Mouse (Mus musculus): ENCODE data around the gene Cpne6. TPM values are rescaled to one million over a fixed set of nuclear protein-coding genes. Genes with fewer than 3 reads are reported as not detected.

Cpne6 gene
- polyA plus RNA-seq, 1 experiment from 2014 or later = 10.3 TPM

DNA sequence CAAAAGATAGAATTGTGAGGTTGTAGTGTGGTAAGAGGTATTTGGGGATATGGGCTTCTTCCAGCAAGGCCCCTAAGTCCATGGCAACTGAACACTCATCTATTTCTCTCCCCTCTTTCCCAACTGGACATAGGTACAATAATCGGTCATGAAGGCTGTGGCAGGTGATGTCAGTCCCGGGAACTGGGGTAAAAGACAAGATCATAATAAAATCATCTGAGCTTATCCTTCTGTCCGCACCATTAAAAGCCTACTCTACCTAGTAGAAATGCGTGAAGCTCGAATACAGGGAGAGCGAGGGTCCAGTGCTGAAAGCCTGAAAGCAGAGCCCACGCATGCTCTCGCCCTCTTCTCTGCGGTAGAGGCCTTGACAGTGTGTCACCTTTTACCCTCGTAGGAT lies 30.6 kb upstream of the Cpne6 start:
- H3K4me2 ChIP-seq (replicated peaks) = peak overlapping the region; percentile 52; the same call in 1 of the 2 replicates
- H3K4me1 ChIP-seq = peaks cover 14% of the 10 kb centered on the region
- no peak overlapping the region for H3K9ac ChIP-seq (replicated peaks)
- no peak for ATAC-seq (replicated peaks)
- no peak overlapping the region for H3K4me3 ChIP-seq
- H3K27ac ChIP-seq (replicated peaks) = no peak overlapping the region
- H3K36me3 ChIP-seq = no peaks in the 10 kb centered on the region
- H3K27me3 ChIP-seq = no peaks in the 10 kb centered on the region
- H3K9me3 ChIP-seq = no peaks in the 10 kb centered on the region
- WGBS = 94% methylated on average over 10 of the region's 10 CpGs

- no peaks in the 10 kb centered on the region for H3K9me3 ChIP-seq
- H3K4me2 ChIP-seq (replicated peaks) = no peak overlapping the region
- H3K4me3 ChIP-seq = no peak overlapping the region
- H3K27me3 ChIP-seq = no peaks in the 10 kb centered on the region
- peaks cover 16% of the 10 kb centered on the region for H3K4me1 ChIP-seq
- H3K27ac ChIP-seq (replicated peaks) = peak overlapping the region; percentile 87
- H3K9ac ChIP-seq (replicated peaks) = no peak overlapping the region
- peak; percentile 92 for ATAC-seq (replicated peaks)
- WGBS = 32% methylated on average over 5 of the region's 5 CpGs
- no peaks in the 10 kb centered on the region for H3K36me3 ChIP-seq
Measured at GRCm38 (mm10) chr14:55484430-55485085, 25.7 kb upstream of the Cpne6 start.

GRCm38 (mm10) chr14:55486836-55487235 lies 23.4 kb upstream of the Cpne6 start:
- no peak for ATAC-seq (replicated peaks)
- H3K4me3 ChIP-seq = no peak overlapping the region
- H3K27ac ChIP-seq (replicated peaks) = no peak overlapping the region
- H3K4me2 ChIP-seq (replicated peaks) = no peak overlapping the region
- H3K27me3 ChIP-seq = no peaks in the 10 kb centered on the region
- no peaks in the 10 kb centered on the region for H3K36me3 ChIP-seq
- H3K9me3 ChIP-seq = no peaks in the 10 kb centered on the region
- H3K4me1 ChIP-seq = peaks cover 28% of the 10 kb centered on the region
- WGBS = 90% methylated on average over 8 of the region's 8 CpGs
- no peak overlapping the region for H3K9ac ChIP-seq (replicated peaks)

DNA sequence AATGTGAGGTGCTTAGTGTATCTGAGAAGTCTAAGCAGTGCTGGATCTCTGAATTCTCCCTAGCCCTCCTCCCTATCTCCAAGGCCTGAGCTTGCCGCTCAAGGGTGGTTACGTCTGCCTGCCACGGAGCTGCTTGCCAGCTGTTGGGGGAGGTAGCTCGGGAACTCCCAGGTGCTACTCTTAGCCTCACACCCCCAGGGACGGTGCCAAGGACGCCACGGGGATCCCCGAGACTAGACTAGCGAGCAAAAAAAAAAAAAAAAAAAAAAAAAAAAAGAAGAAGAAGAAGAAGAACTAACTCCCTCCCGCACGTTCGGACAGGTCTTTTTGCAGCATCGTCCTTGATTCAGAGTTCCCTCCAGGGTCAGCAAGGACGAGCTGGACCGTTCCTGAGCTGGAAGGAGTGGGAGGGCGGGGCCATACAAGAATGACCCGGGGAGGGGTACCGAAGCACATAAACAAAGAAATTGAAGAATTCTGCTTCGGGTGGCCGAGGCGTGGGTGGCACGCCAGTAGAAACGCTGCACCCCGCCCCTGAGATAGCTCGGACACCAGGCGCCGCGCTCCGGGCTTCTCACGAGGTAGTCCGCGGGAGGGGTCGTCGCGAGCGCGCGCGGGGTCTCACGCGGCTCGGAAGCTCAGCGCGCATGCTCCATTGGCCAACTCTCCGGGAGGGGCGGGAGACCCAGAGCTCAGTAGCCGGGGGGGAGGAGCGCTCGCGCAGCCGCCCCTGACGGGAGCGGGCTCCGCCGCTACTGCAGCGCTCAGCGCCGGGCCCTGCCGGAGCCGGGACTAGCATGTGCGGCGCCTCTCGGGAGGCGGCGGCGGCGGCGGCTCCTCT lies 19.7 kb upstream of the Cpne6 start, which contains the start of gene Carmil3:
Gene Carmil3, plus strand, starts transcription at position 291 of the 841 bp plus-strand sequence.
- Histone ChIP-seq H3K9ac (replicated peaks) (peak within 1 kb of the TSS; percentile 91), H3K4me3 (peak within 1 kb of the TSS; percentile 81), H3K27ac (replicated peaks) (peak within 1 kb of the TSS; percentile 96), H3K4me2 (replicated peaks) (peak within 1 kb of the TSS; percentile 60), H3K4me1 (peaks cover 33% of the 10 kb centered on the region), H3K9me3 (no peaks in the 10 kb centered on the region), H3K27me3 (no peaks in the 10 kb centered on the region), H3K36me3 (peaks cover 19% of the 10 kb centered on the region)
- WGBS = under 1% methylated on average over 67 of the region's 68 CpGs
- peak; percentile 90 for ATAC-seq (replicated peaks)

DNA sequence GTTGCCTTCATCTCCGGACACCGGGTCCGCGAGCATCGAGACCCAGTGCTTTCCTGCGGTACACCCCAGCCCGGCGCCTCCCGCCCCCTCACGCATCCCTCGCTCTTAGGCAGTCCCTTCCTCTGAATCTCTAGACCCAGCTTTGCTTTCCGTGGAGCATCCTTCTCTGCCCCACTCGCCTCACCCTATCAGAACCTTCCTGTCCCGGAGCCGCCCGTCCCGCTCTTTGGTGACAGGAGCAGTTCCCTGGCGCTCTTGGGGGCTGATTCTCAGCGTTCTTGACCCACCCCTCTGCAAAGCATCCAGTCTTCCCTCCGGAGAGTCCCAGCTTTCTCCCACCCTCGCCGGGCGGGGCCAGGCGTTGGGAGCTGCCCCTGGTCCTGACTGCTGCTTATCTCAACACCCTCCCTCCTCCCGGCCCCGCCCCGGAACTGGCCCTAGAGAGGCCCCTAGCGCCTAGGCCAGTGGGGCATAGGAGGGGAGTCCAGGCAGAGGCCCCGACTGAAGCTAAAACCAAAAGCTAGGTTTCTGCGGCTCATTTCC lies 18.9 kb upstream of the Cpne6 start:
- Histone ChIP-seq H3K36me3 (peaks cover 27% of the 10 kb centered on the region), H3K4me3 (peak overlapping the region; percentile 81), H3K9ac (replicated peaks) (peak overlapping the region; percentile 91), H3K4me1 (peaks cover 36% of the 10 kb centered on the region), H3K27ac (replicated peaks) (peak overlapping the region; percentile 96), H3K9me3 (no peaks in the 10 kb centered on the region), H3K4me2 (replicated peaks) (peak overlapping the region; percentile 60), H3K27me3 (no peaks in the 10 kb centered on the region)
- under 1% methylated on average over 27 of the region's 30 CpGs for WGBS
- peak; percentile 71 for ATAC-seq (replicated peaks)

GRCm38 (mm10) chr14:55492103-55492502 lies 18.1 kb upstream of the Cpne6 start:
- Histone ChIP-seq H3K27me3 (no peaks in the 10 kb centered on the region), H3K4me3 (peak overlapping the region; percentile 81), H3K4me2 (replicated peaks) (peak overlapping the region; percentile 60), H3K4me1 (peaks cover 36% of the 10 kb centered on the region), H3K9me3 (no peaks in the 10 kb centered on the region), H3K9ac (replicated peaks) (peak overlapping the region; percentile 91; the same call in 1 of the 2 replicates), H3K27ac (replicated peaks) (peak overlapping the region; percentile 96), H3K36me3 (peaks cover 32% of the 10 kb centered on the region)
- peak; percentile 15 for ATAC-seq (replicated peaks)
- 33% methylated on average over 3 of the region's 3 CpGs for WGBS

DNA sequence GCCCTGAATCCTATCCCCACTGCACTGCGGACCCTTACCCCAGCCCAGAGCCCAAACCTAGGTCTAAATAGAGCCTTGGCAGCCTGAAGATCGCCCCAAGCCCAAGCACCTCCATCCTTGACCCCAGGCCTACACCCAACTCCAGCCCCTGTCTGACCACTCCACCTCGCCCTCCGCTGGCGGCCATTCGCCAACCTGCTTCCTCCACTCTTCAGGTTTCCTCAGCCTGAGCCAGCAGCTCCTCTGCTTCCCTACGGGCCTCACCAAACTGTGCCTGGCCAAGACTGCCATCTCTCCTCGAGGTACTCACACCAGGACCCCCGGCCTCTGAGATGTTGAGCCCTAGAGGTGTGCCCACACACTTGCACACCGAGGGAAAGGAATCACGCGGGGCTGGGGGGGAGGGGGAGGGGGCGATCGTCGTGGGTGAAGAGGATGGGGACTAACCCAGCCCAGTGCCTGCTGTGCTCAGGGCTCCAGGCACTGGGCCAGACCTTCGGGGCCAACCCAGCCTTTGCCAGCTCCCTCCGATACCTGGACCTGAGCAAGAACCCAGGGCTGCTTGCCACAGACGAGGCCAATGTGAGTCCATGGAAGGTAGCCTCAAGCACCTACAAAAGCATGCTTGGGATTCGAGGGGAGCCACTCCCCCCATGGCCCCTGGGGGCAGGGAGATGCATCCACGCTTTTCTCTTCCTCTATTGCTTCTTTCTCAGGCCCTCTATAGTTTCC lies 14.6 kb upstream of the Cpne6 start:
- Histone ChIP-seq H3K4me1 (peaks cover 30% of the 10 kb centered on the region), H3K4me2 (replicated peaks) (no peak overlapping the region), H3K9ac (replicated peaks) (no peak overlapping the region), H3K36me3 (peaks cover 56% of the 10 kb centered on the region), H3K27ac (replicated peaks) (no peak overlapping the region), H3K9me3 (no peaks in the 10 kb centered on the region), H3K4me3 (no peak overlapping the region), H3K27me3 (no peaks in the 10 kb centered on the region)
- whole genome bisulfite sequencing = 75% methylated on average over 20 of the region's 20 CpGs
- no peak for ATAC-seq (replicated peaks)

GRCm38 (mm10) chr14:55496761-55497448 lies 13.3 kb upstream of the Cpne6 start:
- WGBS = 81% methylated on average over 16 of the region's 16 CpGs
- ATAC-seq (replicated peaks) = peak; percentile 8; the same call in 1 of the 2 replicates
- H3K36me3 ChIP-seq = peaks cover 67% of the 10 kb centered on the region

DNA sequence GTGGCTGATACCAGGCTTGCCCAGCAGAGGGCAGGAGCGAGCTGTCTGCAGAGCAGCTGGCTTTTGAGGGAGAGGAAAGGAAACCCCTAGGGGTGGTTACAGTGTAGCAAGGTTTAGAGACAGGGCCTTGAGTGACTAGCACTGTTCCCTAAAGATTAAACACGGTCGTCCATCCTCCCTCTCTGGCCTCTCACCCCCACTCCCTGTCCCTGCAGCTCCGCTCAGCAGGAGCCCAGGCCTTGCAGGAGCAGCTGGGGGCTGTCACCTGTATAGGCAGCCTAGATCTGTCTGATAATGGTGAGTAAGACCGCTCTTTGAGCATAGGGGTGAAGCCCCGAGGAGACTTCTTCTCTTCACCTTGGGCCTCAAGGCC lies 12.8 kb upstream of the Cpne6 start:
- WGBS = 41% methylated on average over 6 of the region's 6 CpGs
- peaks cover 21% of the 10 kb centered on the region for H3K4me1 ChIP-seq
- H3K4me3 ChIP-seq = no peak overlapping the region
- no peak overlapping the region for H3K4me2 ChIP-seq (replicated peaks)
- 0 out of 2 replicates have a peak overlapping the region, but pooled peaks have one; percentile 29 for H3K9ac ChIP-seq (replicated peaks)
- H3K9me3 ChIP-seq = no peaks in the 10 kb centered on the region
- H3K27ac ChIP-seq (replicated peaks) = no peak overlapping the region
- peaks cover 71% of the 10 kb centered on the region for H3K36me3 ChIP-seq
- ATAC-seq (replicated peaks) = peak; percentile 43
- H3K27me3 ChIP-seq = no peaks in the 10 kb centered on the region

More at GRCm38 (mm10) chr14:55496761-55497448, 13.3 kb upstream of the Cpne6 start:
- no peak overlapping the region for H3K4me3 ChIP-seq
- no peak overlapping the region for H3K27ac ChIP-seq (replicated peaks)
- no peaks in the 10 kb centered on the region for H3K9me3 ChIP-seq
- no peaks in the 10 kb centered on the region for H3K27me3 ChIP-seq
- peaks cover 26% of the 10 kb centered on the region for H3K4me1 ChIP-seq
- no peak overlapping the region for H3K4me2 ChIP-seq (replicated peaks)
- H3K9ac ChIP-seq (replicated peaks) = no peak overlapping the region

GRCm38 (mm10) chr14:55505612-55506011 lies 4.6 kb upstream of the Cpne6 start:
- 90% methylated on average over 9 of the region's 9 CpGs for WGBS
- peaks cover 18% of the 10 kb centered on the region for H3K36me3 ChIP-seq
- ATAC-seq (replicated peaks) = no peak
- peaks cover 4% of the 10 kb centered on the region; the same call in 1 of the 2 replicates for H3K4me1 ChIP-seq
- no peak overlapping the region for H3K9ac ChIP-seq (replicated peaks)
- no peak overlapping the region for H3K27ac ChIP-seq (replicated peaks)
- no peak overlapping the region for H3K4me2 ChIP-seq (replicated peaks)
- H3K9me3 ChIP-seq = no peaks in the 10 kb centered on the region
- no peaks in the 10 kb centered on the region for H3K27me3 ChIP-seq
- no peak overlapping the region for H3K4me3 ChIP-seq

GRCm38 (mm10) chr14:55507801-55508200 lies 2.4 kb upstream of the Cpne6 start:
- no peak for ATAC-seq (replicated peaks)
- no peak overlapping the region for H3K27ac ChIP-seq (replicated peaks)
- no peak overlapping the region for H3K9ac ChIP-seq (replicated peaks)
- WGBS = 56% methylated on average over 7 of the region's 7 CpGs
- H3K4me2 ChIP-seq (replicated peaks) = no peak overlapping the region
- H3K27me3 ChIP-seq = no peaks in the 10 kb centered on the region
- H3K4me3 ChIP-seq = no peak overlapping the region
- peaks cover 2% of the 10 kb centered on the region; the same call in 1 of the 2 replicates for H3K36me3 ChIP-seq
- H3K9me3 ChIP-seq = no peaks in the 10 kb centered on the region
- H3K4me1 ChIP-seq = peaks cover 14% of the 10 kb centered on the region

Measured in forebrain, embryonic 15.5 days (tissue).